Mouse (Mus musculus) forebrain, embryonic 16.5 days (tissue): Measurements from ENCODE around the gene Taldo1. TPM values are rescaled to one million over a fixed set of nuclear protein-coding genes. Genes with fewer than 3 reads are reported as not detected.

Experiments used
- ATAC-seq: fragments of 200-750 bp; cut with Nextera tagmentation; 2 replicates; pipeline ENCODE4 v1.8.0; 2017; ENCODE audit warnings: mild to moderate bottlenecking, moderate library complexity
- H3K27ac ChIP-seq: fragments of 300-500 bp; sonication (generic); 2 replicates; pipeline ENCODE4 v1.5.1; 2014; ENCODE audit warnings: low read length, control low read depth
- H3K27me3 ChIP-seq: fragments of 300-500 bp; sonication (generic); replicated peaks from 2 replicates; pipeline ENCODE4 v1.6.1; 2014; ENCODE audit warnings: low read length; ENCODE audit not compliant: control insufficient read depth, insufficient read depth
- H3K36me3 ChIP-seq: fragments of 300-500 bp; sonication (generic); 2 replicates; pipeline ENCODE4 v1.6.1; 2014; ENCODE audit not compliant: control insufficient read depth, insufficient read depth
- H3K4me1 ChIP-seq: fragments of 300-500 bp; sonication (generic); replicated peaks from 2 replicates; pipeline ENCODE4 v1.6.1; 2014; ENCODE audit warnings: low read length; ENCODE audit not compliant: control insufficient read depth, insufficient read depth
- H3K4me2 ChIP-seq: fragments of 300-500 bp; sonication (generic); 2 replicates; pipeline ENCODE4 v1.6.1; 2014; ENCODE audit warnings: mild to moderate bottlenecking, low read length, control low read depth
- H3K4me3 ChIP-seq: fragments of 300-500 bp; sonication (generic); replicated peaks from 2 replicates; pipeline ENCODE4 v1.5.1; 2014; ENCODE audit warnings: mild to moderate bottlenecking, low read length, control low read depth
- H3K9ac ChIP-seq: fragments of 300-500 bp; sonication (generic); replicated peaks from 2 replicates; pipeline ENCODE4 v1.6.1; 2014; ENCODE audit warnings: low read depth, low read length, control low read depth
- H3K9me3 ChIP-seq: fragments of 300-500 bp; sonication (generic); 2 replicates; pipeline ENCODE4 v1.6.1; 2016; ENCODE audit warnings: low read length; ENCODE audit not compliant: control insufficient read depth
- WGBS: fragments of 180-500 bp; shearing (Covaris S2); extraction: QIAGEN DNeasy Blood & Tissue Kit; methylation state at CpG from one replicate; pipeline ENCODE4 v1.1.7; 2014; 5-methylcytosine and 5-hydroxymethylcytosine counted together
- polyA plus RNA-seq: library from polyadenylated mRNA; unstranded; fragments of >200 nt; fragmentation: Nextera tagmentation; extraction: Ambion mirVana; gene quantifications from 2 replicates; pipeline ENCODE4 v1.2.1, GENCODE M21; 2015

Taldo1 gene
- polyA plus RNA-seq, 1 experiment from 2014 or later = 342 TPM

DNA sequence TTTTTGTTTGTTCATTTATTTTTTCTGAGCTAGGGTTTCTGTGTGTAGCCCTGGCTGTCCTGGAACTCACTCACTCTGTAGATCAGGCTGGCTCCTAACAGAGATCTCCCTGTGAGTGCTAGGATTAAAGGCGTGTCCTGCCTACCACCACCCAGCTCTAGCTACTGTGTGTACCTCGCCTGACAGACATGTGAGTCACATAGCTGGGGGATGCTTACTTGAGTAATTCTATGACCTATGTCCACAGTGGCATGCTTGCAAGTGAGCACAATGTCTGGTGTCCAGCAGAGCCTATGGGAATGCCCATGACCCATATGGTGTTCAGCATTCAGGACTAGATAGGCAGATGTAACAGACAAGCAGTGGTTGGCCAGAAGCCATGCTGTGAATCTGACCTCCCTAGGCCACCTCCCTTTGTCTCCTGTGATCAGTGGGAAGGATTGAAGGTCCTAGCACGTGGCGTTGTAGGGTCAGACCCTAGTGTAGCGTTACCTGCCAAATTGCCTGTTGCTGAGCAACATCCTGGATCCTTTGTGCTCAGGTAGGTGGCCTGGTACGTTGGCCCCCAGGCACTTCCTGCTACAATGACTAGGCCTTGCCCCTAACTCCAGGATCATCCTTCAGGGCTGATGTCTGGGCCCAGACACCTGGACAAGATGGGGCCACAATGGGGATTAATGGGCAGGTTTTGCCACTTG lies 24.3 kb downstream of the Taldo1 start:
- WGBS = 76% methylated on average over 6 of the region's 6 CpGs
- no peaks in the 10 kb centered on the region for H3K9me3 ChIP-seq
- no peaks in the 10 kb centered on the region for H3K27me3 ChIP-seq
- peaks cover 7% of the 10 kb centered on the region for H3K4me1 ChIP-seq
- H3K9ac ChIP-seq = no peak overlapping the region
- H3K4me2 ChIP-seq = no peak overlapping the region
- H3K36me3 ChIP-seq = no peaks in the 10 kb centered on the region
- no peak for ATAC-seq
- no peak overlapping the region for H3K27ac ChIP-seq
- no peak overlapping the region for H3K4me3 ChIP-seq

DNA sequence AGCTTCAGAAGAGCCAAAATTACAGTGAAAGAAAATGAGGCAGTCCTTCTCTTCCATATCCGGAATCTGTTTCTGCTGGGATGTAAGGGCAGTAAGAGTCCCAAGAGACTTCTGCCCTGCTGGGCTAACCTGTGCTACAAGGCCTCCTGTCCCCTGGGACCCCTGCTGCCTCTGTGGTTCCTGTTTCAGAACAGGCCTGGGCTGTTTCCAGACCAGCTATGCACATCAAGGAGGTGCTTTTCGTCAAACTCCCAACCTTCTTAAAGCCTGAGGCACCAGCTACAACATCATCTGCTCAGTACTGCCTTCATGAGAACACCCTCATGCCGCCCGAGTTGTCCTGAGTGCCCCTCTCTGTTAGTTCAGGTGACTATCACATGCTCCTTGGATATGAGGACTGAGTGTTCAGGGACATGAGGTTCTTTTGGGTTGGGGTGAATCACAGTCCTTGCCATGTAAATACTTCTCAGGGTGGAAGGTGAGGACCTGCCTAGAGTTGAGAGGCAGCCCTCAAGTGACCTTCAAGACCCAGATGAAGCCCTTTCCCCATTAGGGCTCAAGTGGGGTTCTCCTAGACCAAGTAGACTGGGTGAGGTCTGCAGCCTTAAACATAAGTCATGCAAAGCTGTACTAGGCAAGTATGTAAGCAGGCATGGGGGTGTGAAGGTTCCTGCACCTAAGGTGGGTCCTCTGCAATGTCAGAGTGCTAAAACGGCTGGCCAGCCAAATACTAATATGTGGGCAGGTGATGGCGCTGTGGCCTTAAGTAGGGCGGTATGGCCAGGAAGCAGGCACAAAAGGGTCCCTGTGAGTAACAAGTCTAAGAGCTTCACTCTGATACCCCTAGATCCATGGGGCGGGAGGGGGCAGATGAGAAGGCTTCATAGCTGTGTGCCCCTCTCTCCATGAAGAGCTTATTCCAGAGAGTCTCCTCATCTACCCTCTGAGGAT lies 26.0 kb downstream of the Taldo1 start:
- no peak overlapping the region for H3K4me2 ChIP-seq
- peaks cover 4% of the 10 kb centered on the region for H3K4me1 ChIP-seq
- H3K27me3 ChIP-seq = no peaks in the 10 kb centered on the region
- H3K9ac ChIP-seq = no peak overlapping the region
- no peaks in the 10 kb centered on the region for H3K9me3 ChIP-seq
- no peak overlapping the region for H3K27ac ChIP-seq
- H3K36me3 ChIP-seq = no peaks in the 10 kb centered on the region
- WGBS = 74% methylated on average over 8 of the region's 8 CpGs
- ATAC-seq = no peak
- no peak overlapping the region for H3K4me3 ChIP-seq

DNA sequence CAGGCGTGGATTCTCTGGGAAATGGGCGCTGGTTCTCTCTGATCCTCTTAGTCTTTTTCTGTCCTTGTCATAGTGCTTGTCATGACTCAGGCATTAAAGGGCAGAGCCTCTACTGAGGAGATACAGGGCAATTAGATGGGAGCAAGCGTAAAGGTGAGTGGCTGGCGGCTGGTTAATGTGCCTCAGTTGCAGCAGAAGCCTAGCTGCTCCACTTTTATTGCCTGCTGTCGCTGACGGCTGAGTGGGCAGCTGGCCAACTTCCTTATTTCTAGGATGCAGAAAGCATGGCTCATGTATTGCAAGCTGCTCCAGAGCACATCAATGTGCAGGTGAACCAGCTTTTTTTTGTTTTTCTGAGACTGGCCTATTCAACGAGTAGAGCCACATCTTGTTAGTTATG lies 27.0 kb downstream of the Taldo1 start:
- H3K27me3 ChIP-seq = no peaks in the 10 kb centered on the region
- no peak overlapping the region for H3K4me2 ChIP-seq
- H3K9me3 ChIP-seq = no peaks in the 10 kb centered on the region
- no peak overlapping the region for H3K27ac ChIP-seq
- 53% methylated on average over 7 of the region's 7 CpGs for WGBS
- H3K9ac ChIP-seq = no peak overlapping the region
- H3K36me3 ChIP-seq = no peaks in the 10 kb centered on the region
- no peaks in the 10 kb centered on the region for H3K4me1 ChIP-seq
- no peak overlapping the region for H3K4me3 ChIP-seq
- no peak for ATAC-seq

DNA sequence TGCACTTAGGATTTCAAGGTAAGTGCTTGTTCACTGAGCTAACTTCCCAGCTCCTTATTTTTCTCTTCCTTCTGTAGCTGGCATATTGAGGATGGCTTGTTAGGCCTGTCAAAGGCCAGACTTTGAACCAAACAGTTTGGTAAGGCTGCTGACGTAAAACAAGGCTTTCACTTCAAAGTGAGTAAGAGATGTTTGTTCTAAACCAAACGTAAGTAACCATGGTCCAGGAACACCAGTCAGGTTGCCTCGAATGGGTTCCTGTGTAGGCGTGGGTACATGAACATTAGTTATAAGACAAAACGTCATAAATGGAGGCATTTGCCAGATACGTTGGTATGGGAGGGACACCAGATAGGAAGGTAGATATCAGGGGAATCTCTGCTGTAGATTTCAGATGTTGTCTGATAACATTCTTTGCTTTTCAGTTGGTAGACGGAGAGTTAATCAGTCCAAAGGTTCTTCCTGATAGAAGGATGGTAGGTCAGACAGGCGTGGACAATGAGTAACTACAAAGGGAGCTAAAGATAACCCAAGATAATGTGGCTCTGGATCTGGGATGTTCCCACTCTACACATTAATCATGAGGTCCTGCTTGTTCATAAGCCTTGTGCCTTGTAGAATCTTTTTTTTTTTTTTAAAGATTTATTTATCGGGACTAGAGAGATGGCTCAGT lies 28.2 kb downstream of the Taldo1 start:
- H3K9ac ChIP-seq = no peak overlapping the region
- no peaks in the 10 kb centered on the region for H3K36me3 ChIP-seq
- no peaks in the 10 kb centered on the region for H3K27me3 ChIP-seq
- H3K4me2 ChIP-seq = no peak overlapping the region
- H3K27ac ChIP-seq = no peak overlapping the region
- 87% methylated on average over 9 of the region's 9 CpGs for WGBS
- H3K4me1 ChIP-seq = no peaks in the 10 kb centered on the region
- H3K4me3 ChIP-seq = no peak overlapping the region
- ATAC-seq = no peak
- H3K9me3 ChIP-seq = no peaks in the 10 kb centered on the region

DNA sequence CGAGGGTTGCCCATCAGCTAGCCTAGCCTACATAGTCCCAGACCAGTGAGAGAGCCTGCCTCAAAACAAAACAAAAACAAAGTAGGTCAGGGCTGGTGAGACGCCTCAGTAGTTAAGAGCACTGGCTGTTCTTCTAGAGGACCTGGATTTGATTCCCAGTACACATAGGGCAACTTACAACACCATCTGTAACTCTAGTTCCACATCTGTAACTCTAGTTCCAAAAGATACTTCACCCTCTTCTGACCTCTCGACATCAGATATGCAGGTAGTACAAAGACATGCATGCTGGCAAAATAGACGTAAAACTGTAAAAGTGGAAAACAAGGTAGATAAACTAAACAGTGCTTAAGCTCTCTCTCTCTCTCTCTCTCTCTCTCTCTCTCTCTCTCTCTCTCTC lies 31.8 kb downstream of the Taldo1 start:
- ATAC-seq = no peak
- H3K4me1 ChIP-seq = peaks cover 7% of the 10 kb centered on the region
- H3K4me2 ChIP-seq = no peak overlapping the region
- H3K9me3 ChIP-seq = no peaks in the 10 kb centered on the region
- H3K36me3 ChIP-seq = 0 out of 2 replicates have a peak, but pooled peaks cover 2% of the 10 kb centered on the region
- no peak overlapping the region for H3K9ac ChIP-seq
- no peaks in the 10 kb centered on the region for H3K27me3 ChIP-seq
- WGBS = 79% methylated on average over 4 of the region's 4 CpGs
- no peak overlapping the region for H3K4me3 ChIP-seq
- H3K27ac ChIP-seq = no peak overlapping the region

DNA sequence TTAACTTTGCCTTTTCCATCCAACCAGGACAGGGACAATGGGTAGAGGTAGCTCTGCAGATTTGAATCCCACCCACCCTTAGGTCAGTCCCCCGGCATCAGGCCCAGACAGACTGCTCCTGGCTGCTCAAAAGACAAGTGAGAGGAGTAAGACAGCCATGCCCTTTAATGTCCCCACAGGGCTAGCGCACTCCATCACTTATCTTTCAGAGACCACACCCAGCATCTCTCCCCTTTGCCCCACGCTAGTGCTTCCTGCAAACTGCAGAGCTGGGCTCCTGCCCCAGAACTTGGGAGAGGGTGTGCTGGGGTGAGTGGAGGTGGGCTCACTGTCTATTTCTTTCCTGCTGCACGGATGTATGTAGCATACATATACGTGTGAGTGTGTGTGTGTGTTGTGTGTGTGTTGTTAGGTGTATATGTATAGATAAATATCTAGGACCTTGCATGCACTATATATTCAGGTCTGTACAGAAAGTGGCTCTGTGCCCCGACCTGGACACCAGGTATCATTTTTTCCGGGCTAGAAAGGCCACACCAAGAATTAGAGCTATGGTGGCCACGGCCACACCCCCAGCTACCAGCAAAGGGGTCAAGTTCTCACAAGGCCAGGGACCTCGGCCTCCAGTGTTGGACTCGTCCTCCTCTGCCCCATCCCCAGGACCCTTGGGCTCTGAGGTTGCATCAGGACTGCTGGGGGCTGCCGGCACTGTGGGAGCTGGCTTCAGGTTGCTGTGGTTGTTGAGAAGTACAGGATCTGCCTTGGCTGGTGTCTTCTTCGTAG lies 35.1 kb downstream of the Taldo1 start:
- no peak overlapping the region for H3K4me3 ChIP-seq
- no peak overlapping the region for H3K27ac ChIP-seq
- H3K9ac ChIP-seq = no peak overlapping the region
- 88% methylated on average over 12 of the region's 12 CpGs for WGBS
- peaks cover 11% of the 10 kb centered on the region for H3K4me1 ChIP-seq
- ATAC-seq = no peak
- H3K4me2 ChIP-seq = no peak overlapping the region
- H3K27me3 ChIP-seq = no peaks in the 10 kb centered on the region
- peaks cover 11% of the 10 kb centered on the region for H3K36me3 ChIP-seq
- H3K9me3 ChIP-seq = no peaks in the 10 kb centered on the region

DNA sequence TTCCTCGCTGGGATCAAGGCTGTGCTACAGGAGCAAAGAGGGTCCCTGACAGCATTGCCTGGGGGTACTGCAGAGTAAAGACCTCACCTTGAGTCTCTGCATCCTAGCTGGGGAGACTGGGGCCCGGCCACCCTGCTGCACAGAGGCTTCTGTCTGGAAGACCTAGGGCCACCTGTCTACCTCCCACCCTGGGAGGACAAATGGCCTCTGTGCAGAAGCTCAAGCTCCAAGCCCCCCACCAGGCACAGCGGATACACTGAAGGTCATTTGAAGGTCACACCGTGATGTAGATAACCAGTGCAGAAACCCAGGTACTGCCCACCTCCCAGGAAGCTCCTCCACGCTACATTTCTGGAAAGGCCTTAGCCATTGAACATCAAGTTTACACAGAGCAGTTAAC lies 36.7 kb downstream of the Taldo1 start:
- no peaks in the 10 kb centered on the region for H3K27me3 ChIP-seq
- WGBS = 55% methylated on average over 5 of the region's 5 CpGs
- H3K36me3 ChIP-seq = peaks cover 11% of the 10 kb centered on the region
- H3K9ac ChIP-seq = peak overlapping the region; percentile 69
- no peak overlapping the region for H3K27ac ChIP-seq
- H3K9me3 ChIP-seq = no peaks in the 10 kb centered on the region
- H3K4me1 ChIP-seq = peaks cover 23% of the 10 kb centered on the region
- H3K4me3 ChIP-seq = peak overlapping the region; percentile 58
- ATAC-seq = no peak
- peak overlapping the region; percentile 84 for H3K4me2 ChIP-seq

DNA sequence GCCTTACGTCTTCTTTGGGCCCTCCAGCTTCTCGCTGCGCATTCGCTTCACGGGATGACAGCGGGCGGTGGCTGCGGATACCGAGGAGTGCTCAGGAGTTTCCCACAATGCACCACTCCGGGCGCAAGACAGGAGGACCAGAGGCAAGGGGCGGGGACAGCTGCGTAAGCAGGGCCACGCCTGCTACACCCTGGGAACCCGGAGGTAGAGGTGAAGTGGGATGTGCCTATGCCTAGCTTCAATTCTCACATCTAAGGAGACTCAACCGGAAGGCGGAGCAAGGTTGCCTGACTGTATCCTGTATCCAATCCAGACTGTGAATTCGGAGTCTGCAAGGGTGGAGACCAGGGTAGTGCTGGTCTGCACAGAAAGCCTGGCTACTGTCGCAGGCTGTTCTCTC lies 37.3 kb downstream of the Taldo1 start, which contains the start of gene Cend1:
Gene Cend1, minus strand, starts transcription at position 182 of the 400 bp plus-strand sequence.
- Histone ChIP-seq H3K4me1 (peaks cover 29% of the 10 kb centered on the region), H3K27me3 (no peaks in the 10 kb centered on the region), H3K4me2 (peak within 1 kb of the TSS; percentile 84), H3K9me3 (no peaks in the 10 kb centered on the region), H3K36me3 (peaks cover 11% of the 10 kb centered on the region), H3K9ac (peak within 1 kb of the TSS; percentile 69), H3K27ac (peak within 1 kb of the TSS; percentile 60; the same call in 1 of the 2 replicates), H3K4me3 (peak within 1 kb of the TSS; percentile 58)
- WGBS = 2% methylated on average over 19 of the region's 19 CpGs
- peak; percentile 87 for ATAC-seq
